Mouse (Mus musculus) naive thymus-derived CD4-positive, alpha-beta T cell, adult 2 months (primary cell): Measurements from ENCODE around the gene Grm4.
"Not testable (repeated sequence)": the region's sequence is repeated elsewhere in the genome, so short reads cannot be mapped to it uniquely, and the experiment has no call there.

Source experiments
- DNase-seq: peaks from one replicate; pipeline ENCODE4 v3.0.0-alpha.2; 2011; ENCODE audit warnings: low read depth

Grm4 gene

DNA sequence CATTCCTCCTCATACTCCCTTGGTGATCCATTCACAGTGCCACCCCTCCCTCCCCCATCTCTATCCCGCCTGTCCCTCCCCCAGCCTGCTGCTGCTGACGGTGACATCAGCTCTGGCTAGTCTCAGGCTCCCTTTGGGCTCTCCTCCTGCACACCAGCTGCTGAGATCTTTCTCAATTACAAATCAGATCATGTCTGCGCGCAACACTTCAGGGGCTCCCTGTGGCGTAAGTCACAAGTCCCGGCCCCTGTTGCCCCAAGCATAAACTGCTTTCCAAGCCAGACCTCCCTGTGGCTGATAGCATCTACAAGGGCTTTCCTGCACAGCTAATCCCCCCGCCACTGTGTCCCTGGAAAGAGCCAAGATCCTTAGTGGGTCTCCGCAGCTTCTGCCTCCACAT lies 128.3 kb downstream of the Grm4 start:
- no peak for DNase-seq

GRCm38 (mm10) chr17:27390019-27390418 lies 131.2 kb downstream of the Grm4 start:
- no peak for DNase-seq

DNA sequence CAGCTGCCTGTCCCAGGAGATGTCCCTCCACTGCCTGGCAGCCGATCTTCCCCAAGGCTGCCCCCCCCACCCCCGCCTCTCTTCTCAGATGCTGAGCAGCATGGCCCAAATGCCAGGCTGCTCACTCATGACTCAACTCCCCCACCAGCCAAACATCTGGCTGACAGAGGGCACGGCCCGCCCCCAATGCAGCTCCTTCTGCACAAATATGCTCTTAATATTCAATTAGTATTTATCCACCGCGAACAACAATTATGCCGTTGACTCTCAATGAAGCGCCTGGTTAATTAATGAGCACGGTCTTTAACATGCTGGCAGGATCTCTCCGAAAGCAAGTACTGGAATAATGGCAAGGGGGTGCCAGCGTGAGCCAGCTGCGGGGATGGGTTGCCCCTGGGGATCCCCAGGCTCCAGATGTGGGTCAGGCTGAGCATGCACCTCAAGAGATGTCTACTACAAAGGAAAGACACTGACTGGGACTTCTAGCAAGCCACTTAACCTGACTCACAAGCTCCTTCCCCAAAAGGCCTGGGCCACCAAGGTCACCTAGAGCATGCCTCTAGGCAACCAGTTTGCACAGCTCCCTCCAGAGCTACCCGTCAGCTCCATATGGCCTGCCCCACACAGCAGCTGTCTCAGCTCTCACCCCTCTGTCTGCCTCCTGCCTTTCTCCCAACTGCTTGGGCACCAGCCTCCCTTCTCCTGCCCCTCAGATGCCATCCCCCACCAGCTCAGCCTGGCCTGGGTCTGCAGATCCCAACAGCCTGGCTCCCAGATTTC lies 131.8 kb downstream of the Grm4 start:
- DNase-seq: no peak

DNA sequence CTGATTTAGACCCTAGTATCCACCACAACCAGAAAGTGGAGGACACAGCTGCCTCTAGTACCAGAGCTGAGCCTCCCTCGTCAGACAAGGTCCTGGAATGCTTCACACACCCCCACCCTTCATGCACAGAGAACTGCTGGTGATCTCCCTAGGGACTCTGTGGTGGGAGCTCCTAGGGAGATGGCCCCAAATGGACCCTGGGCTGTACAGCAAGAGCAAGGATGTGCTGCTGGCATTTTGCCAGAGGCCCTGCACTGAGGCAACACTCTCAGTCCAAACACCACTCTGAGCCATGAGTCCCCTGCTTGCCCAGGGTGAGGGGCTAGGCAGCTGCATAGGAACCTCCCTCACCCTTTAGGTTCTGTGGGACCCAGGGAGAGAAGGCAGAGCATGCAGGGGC lies 134.8 kb downstream of the Grm4 start:
- DNase-seq: no peak

GRCm38 (mm10) chr17:27385513-27386261 lies 135.5 kb downstream of the Grm4 start:
- DNase-seq: no peak

DNA sequence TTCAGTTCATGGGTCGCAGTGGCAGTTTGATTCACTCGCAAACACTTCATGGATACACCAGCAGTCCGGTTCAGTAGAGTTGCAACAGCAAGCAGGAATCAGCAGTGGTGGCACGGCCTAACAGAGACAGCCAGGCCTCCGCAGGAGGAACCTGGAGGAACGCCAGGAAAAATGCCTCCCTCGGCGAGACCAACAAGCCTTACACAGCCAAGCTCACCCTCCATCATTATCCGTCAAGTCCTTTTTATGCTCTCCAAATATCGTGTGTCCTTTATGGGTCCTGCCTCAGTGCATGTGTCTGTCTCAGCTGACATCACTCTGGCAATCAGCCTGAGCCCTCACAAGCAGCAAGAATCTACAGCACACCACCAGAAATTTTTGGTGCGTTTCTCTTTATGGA lies 138.3 kb downstream of the Grm4 start:
- DNase-seq: no peak

GRCm38 (mm10) chr17:27380911-27381459 lies 140.2 kb downstream of the Grm4 start:
- DNase-seq: not testable (repeated sequence)

GRCm38 (mm10) chr17:27378977-27379376 lies 142.2 kb downstream of the Grm4 start:
- DNase-seq: no peak

DNA sequence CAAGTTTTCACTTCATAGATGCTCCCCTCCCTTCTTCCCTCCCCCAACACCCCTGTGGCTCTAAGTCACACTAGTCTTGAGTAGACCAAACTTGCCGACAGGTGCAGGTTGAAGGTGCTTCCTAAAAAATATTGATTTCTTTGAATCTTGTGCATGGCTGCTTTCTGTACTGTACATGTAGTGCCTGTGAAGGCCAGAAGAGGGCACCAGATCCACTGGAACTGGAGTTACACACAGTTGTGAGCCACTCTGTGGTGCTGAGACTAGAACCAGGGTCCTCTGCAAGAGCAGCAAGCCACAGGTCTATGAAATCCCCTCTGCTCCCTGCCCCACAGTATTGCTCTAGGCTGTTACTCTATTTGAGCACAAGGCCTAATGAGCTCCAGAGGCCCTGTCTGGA lies 144.1 kb downstream of the Grm4 start:
- no peak for DNase-seq

- DNase-seq: no peak
Measured at GRCm38 (mm10) chr17:27375551-27375950, 145.7 kb downstream of the Grm4 start.
